Mouse (Mus musculus) CH12F3 (cell line): ENCODE results near the gene Slc37a2.

ENCODE experiments used
- in situ Hi-C: fragments of 300-500 bp; cut with MboI; formaldehyde crosslinking; loops from 2 replicates; pipeline ENCODE4 v1.14.3; 2020; ENCODE audit warnings: low sequenced_read_pairs

Gene Slc37a2

DNA sequence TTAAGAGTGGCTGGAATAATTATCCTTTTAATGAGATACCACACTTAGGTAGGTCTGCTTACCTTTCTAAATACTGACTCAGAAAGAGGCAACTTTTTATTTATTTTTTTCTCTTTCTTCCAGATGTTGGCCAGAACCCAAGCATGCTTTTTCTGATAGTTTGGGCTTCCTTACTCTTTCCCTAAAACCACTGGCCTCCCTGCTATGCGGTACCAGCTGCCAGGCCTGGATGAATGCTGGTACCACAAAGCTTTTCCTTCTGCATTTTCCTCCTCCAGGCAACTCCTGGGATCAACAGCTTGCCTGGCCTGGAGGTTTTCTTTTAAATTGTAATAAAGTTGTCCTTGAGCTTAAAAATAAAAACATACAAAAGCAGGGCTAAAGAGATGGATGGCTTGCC is 30.0 kb downstream of the Slc37a2 start:
- in situ Hi-C loops: loop anchor here (10.0 kb wide), 1 partner anchor 261 kb away; no protein-coding TSS in a partner anchor

DNA sequence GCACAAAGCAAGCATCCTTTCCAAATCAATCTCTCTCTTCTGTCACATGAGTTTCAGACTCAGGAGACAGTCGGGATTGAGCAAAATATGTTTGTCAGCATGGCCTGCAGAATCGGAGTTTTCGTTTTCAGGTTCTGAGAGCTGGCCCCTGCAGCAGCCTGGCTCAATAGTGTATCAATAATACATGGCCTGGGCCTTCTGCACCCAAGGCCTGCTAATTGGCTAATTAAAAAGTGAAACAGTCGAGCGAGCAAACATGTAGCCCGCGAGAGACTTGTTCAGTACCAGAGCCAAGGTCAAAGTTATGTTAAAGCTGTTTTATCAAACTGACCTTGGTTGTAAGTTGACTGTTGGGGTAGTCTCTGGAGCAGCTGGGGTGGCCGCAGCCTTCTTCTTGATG is 34.8 kb downstream of the Slc37a2 start:
- in situ Hi-C loops: loop anchor here (10.0 kb wide), 1 partner anchor 256 kb away; no protein-coding TSS in a partner anchor

DNA sequence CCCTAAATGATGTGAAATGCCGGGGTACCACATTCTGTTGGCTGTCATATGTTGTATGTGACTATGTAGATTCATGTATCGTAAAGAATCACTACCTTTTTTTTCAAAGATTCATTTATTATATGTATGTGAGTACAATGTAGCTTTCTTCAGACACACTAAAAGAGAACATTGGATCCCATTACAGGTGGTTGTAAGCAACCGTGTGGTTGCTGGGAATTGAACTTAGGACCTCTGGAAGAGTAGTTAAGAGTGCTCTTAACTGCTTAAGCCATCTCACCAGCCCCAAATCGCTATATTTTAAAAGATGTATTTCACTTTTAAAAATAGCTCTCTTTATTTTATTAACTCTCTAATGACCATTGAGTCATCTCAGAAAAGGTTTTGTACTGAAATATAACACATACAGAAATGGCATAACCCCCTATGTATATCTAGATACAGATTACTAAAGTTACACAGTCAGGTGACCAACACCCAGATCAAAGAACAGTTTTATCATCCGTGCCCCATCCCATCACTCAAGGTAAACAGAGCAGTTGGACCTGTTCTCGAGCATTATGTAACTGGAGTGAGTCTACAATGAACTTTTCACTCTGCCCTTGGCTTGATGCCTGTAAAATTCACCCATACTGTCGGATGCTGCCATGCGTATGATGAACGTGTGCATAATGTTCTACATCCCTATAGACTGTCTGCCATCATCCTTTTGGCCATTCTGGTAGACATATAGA is 41.0 kb downstream of the Slc37a2 start:
- in situ Hi-C loops: no loop called here

DNA sequence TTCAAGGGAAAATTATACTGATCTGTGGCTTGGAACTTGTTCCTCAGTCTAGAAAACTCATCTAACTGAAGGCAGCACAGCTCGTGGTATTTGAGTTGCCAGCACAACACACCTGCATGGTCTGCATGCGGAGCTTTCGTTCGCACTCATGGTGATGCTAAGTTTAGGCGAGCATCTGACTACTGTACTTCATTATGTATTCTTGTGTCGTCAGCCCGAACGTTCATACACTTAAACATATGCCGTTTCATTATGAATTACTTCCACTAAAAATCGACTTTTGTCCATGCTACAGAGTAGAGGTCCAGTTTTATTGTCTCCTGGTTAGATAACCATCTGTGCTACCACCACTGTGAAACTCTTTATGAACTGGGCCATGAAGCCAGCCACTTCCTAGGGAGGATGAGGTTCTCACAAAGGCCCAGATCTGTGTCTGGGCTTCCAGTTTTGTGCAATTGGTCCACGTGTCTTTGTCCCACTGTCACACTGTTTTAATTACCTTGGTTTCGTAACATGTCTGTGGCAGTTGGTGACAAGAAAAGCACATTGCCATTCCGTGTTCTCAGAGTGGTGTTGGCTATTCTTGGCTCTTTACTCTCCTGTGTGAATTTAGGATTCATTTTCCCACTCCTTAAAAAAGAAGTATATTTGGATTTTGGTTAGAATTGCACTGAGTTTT is 42.3 kb downstream of the Slc37a2 start:
- in situ Hi-C loops: no loop called here

DNA sequence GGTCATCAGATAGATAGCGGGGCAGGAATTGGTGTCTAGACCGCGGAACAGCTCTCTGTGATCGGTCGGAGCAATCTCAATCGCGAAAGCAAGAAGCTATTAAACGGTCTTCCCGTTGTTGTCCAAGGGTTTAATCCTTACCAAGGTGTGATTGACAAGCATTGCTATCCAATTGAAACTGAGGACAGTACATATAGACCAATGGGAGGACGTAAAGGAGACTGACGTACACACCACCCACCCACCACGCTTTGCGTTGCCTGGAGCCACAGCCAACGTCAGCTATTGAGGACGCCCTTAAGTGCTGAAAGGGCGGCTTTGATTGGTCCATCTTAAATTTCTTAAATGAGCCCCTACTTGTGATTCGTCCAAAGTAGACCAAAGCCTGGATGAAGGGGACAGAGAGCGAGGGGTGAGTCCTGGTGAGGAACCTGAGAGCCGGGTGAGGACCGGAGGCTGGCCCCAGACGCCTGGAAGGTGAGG is 47.6 kb downstream of the Slc37a2 start, which contains the start of gene Tmem218:
TSS of gene Tmem218 (plus strand) at position 295 of the 483 bp plus-strand sequence.
- in situ Hi-C loops: no loop called here

DNA sequence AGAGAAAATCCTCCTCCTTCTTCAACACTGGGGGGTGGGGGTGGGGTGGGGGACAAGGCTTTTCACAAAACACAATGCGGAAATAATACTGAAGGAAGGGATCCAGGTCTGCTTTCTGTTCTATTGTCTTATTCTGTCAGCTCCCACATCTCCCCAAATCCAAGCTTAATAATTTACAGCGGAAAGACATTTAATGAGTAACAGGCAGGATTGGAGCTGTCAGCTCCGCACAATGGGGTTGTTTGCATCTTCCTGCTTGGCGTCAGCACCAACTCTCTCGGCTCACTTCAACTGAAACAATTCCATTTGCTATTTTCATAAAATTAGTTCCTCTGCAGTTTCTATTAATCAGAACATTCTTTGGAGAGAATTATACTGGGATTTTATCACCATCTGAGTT is 51.7 kb downstream of the Slc37a2 start:
- in situ Hi-C loops: no loop called here

DNA sequence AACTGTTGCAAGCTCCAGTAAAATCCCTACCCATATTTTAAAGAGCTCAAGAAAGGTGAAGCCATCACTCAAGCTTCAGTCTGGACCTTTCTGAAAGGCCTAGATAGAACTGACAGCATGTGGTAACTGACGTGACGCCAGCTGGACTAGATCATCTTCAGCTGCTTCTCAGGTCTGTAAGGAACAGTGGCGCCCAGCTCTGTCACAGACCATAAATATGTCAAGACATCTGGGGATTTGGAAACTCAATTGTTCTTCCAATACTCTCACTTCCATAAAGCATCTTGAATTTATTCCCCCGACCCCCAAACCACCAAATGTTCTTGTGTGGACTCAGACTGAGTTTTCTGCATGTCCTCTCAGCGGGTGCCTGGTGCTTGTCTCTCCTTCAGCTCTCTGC is 55.1 kb downstream of the Slc37a2 start:
- in situ Hi-C loops: no loop called here

DNA sequence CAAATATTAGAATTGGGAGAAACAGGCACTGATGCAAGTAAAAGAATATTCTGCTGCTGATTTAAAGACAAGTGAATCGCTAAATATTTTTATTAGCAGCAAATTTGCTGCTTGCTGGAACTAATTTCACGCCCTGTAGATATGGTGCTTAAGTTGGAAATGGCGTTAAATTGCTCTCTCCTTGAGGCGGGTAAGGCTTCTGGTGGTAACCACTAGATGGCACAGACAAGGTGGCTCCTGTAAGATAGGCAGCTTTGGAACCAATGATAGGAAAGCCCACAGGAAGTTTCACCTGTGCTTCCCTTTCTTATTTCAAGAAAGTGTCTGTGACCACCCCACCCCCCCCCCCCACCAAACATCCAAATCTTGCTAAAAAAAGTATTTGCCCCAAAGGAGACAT is 58.5 kb downstream of the Slc37a2 start:
- in situ Hi-C loops: no loop called here

DNA sequence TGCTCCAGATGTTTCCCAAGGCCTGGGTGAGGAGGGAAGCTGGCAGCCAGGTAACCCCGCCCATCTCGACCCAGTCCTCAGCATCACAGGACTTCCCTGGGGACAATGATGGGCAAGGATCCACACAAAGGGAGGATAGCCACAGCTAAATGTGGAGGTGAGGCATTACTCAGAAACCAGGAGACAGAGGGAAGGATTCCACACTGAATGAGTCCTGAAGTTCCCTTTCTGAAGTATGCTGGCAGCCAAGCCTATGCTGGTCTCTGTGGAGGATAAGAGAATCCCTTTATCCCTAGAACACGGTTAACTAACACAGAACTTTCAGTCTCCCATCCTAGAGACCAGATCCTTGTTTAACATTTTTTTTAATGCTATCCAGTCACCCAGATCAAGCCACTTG is 67.5 kb downstream of the Slc37a2 start:
- in situ Hi-C loops: no loop called here

DNA sequence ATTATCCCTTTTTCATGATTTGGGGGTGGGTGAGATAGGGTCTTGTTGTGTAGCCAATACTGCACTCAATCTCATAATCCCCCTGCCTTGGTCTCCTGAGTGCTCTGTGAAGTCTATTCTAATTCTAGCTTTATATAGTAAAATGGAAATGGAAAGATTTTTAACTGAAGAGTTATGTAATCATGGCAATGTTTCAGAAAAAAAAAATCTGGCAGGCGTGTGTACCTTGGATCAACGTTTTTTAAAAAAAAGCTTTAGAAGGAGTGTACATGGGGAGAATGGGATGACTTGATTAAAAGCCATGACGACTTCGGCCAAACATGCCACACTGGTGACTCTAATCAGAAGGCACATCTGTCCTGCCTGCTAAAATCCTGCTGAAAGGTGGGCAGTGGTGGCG is 68.1 kb downstream of the Slc37a2 start:
- in situ Hi-C loops: no loop called here

DNA sequence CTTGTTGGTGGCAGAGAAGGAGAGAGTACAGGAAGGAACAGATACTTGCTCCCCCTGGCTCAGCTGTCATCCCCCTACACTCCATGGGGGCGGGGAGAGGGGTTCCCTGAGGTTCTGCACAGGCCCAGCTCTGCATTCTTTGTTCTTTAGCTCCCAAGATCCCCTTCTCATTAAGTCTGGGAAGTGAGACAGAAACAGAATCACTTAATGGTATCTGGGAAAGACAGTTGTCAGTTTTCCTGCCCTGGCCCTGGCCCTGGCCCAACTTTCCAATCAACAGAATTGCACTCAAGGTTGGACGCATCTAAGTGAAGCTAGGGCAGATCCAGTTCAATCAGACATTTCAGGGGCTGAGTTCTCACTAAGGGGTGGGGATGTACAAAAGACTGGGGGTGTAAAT is 72.4 kb downstream of the Slc37a2 start:
- in situ Hi-C loops: no loop called here

DNA sequence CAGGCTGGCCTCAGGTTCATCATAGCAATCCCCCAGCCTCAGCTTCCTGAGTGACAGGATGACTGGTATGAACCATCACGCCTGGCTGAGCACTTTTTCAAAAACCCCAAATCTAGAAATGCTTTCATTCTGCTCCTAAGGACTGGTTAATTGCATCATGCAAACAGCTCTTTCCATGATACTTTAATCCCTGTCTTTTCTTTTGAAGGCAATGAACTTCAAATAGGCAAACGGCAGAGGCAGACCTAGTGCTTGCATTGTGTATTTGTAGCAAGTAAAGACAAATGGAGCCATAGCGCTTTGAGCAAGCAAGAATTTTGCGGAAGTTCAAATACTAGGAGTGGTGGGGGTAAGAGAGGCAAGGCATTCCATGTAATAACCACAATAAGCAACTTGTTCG is 73.9 kb downstream of the Slc37a2 start:
- in situ Hi-C loops: no loop called here

DNA sequence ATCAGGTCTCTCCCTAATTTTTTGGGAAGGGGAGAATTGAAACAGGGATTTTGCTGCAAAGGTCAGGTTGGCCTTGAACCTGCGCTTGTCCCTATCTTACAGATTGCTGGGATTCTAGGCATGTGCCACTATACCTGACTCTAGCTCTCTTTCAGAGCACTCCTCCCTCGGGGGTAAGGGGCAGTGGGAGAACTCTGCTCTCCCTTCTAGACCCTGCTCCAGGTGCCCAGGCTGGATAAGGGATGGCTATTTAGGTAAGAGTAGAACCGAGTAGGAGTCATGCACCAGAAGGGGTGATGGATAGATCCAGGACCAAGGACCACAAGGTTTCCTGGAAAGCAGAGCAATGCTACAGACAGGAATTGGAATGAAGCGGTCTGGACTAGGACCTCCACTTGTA is 75.9 kb downstream of the Slc37a2 start:
- in situ Hi-C loops: no loop called here

DNA sequence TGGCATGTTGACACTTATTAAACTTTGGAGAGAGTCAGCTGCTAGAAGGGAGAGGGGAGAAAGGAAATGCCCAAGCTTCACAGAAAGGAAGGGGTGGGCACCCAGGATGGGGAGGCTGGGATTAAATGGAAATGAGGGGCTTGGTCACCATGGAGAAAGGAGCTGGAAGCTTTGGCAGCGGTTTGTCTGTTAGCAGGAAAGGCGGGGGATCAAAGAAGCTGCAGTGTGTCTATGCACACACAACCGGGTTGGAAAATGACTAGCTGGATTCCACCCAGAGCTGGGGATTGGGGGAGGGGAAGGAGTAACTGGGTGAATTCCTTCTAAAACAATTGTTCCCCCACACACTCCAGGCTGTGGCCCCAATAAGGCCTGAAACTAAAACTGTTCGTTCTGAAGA is 76.6 kb downstream of the Slc37a2 start:
- in situ Hi-C loops: no loop called here
